Mouse (Mus musculus) 416B (cell line): Measurements from ENCODE around the gene Mansc4.

Experiments
- DNase-seq: peaks from one replicate; pipeline ENCODE4 v3.0.0; 2011; ENCODE audit warnings: low read depth

Gene Mansc4

GRCm38 (mm10) chr6:147028396-147028795 lies 58.4 kb downstream of the Mansc4 start:
- DNase-seq: no peak
